Mouse (Mus musculus) heart, embryonic 14.5 days (tissue): ENCODE data around the gene Polr2j. TPM values are rescaled to one million over a fixed set of nuclear protein-coding genes. Genes with fewer than 3 reads are reported as not detected.

ENCODE experiments used
- ATAC-seq: fragments of 200-750 bp; cut with Nextera tagmentation; 2 replicates; pipeline ENCODE4 v1.8.0; 2017; ENCODE audit warnings: low read depth, moderate TSS enrichment; ENCODE audit not compliant: insufficient number of reproducible peaks, insufficient read depth, low FRiP score
- H3K27ac ChIP-seq, 2 experiments: fragments of 200-500 bp in 1 of 2; fragments of 300-500 bp in 1 of 2; sonication (generic) in 1 of 2; replicated peaks in 1 of 2; 2 replicates each; pipeline ENCODE4 v1.5.1; 2012 to 2014; ENCODE audit warnings: low read depth in 2 of 2, low read length in 2 of 2, control low read depth in 1 of 2, mild to moderate bottlenecking in 1 of 2, mixed read lengths in 1 of 2; ENCODE audit not compliant: control insufficient read depth in 1 of 2, insufficient read depth in 1 of 2
- H3K27me3 ChIP-seq: fragments of 300-500 bp; sonication (generic); 2 replicates; pipeline ENCODE4 v1.6.1; 2014; ENCODE audit warnings: mild to moderate bottlenecking, low read length, control low read depth; ENCODE audit not compliant: control insufficient read depth, insufficient read depth
- H3K36me3 ChIP-seq: fragments of 300-500 bp; sonication (generic); 2 replicates; pipeline ENCODE4 v1.6.1; 2014; ENCODE audit warnings: mild to moderate bottlenecking, control low read depth, low read length, mixed read lengths; ENCODE audit not compliant: control insufficient read depth, insufficient read depth
- H3K4me1 ChIP-seq, 2 experiments: fragments of 200-500 bp in 1 of 2; fragments of 300-500 bp in 1 of 2; sonication (generic) in 1 of 2; 2 replicates each; pipeline ENCODE4 v1.6.1; 2012 to 2014; ENCODE audit warnings: low read length in 2 of 2, control low read depth in 1 of 2, mixed read lengths in 1 of 2; ENCODE audit not compliant: control insufficient read depth in 2 of 2, insufficient read depth in 2 of 2
- H3K4me2 ChIP-seq: fragments of 300-500 bp; sonication (generic); 2 replicates; pipeline ENCODE4 v1.6.1; 2014; ENCODE audit warnings: mild to moderate bottlenecking, low read length
- H3K4me3 ChIP-seq, 2 experiments: fragments of 200-500 bp in 1 of 2; fragments of 300-500 bp in 1 of 2; sonication (generic) in 1 of 2; 2 replicates each; pipeline ENCODE4 v1.5.1; 2012 to 2014; ENCODE audit warnings: low read length in 2 of 2, mild to moderate bottlenecking in 2 of 2, control low read depth in 1 of 2, low read depth in 1 of 2, moderate library complexity in 1 of 2; ENCODE audit not compliant: control insufficient read depth in 1 of 2, insufficient read depth in 1 of 2
- H3K9ac ChIP-seq: fragments of 300-500 bp; sonication (generic); 2 replicates; pipeline ENCODE4 v1.6.1; 2014; ENCODE audit warnings: mild to moderate bottlenecking, low read length
- H3K9me3 ChIP-seq: fragments of 300-500 bp; sonication (generic); 2 replicates; pipeline ENCODE4 v1.6.1; 2016; ENCODE audit warnings: low read length, control low read depth; ENCODE audit not compliant: control insufficient read depth
- WGBS: fragments of 180-500 bp; shearing (Covaris S2); extraction: QIAGEN DNeasy Blood & Tissue Kit; methylation state at CpG from one replicate; pipeline ENCODE4 v1.1.7; 2014; 5-methylcytosine and 5-hydroxymethylcytosine counted together
- microRNA-seq: library from miRNA; unstranded; fragments of <30 nt; microRNA quantifications from one replicate; pipeline ENCODE4, GENCODE M21; 2016
- polyA plus RNA-seq: library from polyadenylated mRNA; unstranded; fragments of >200 nt; fragmentation: Nextera tagmentation; extraction: Ambion mirVana; gene quantifications from 2 replicates; pipeline ENCODE4 v1.2.1, GENCODE M21; 2014

Gene Polr2j
- polyA plus RNA-seq, 1 experiment from 2014 or later: 178 TPM

- peak overlapping the region in 1 of 2 experiments; percentile 9; a peak in 1 of 4 replicates for H3K27ac ChIP-seq
Measured at GRCm38 (mm10) chr5:136169626-136170511, 53.4 kb downstream of the Polr2j start.

GRCm38 (mm10) chr5:136170512-136171362, 54.3 kb downstream of the Polr2j start, which contains the start of gene Orai2:
Orai2 (minus strand) TSS chr5:136170713.
- peak; percentile 72 for ATAC-seq
- Histone ChIP-seq H3K4me3 (peak within 1 kb of the TSS; percentile 46), H3K36me3 (no peaks in the 10 kb centered on the region), H3K4me2 (peak within 1 kb of the TSS; percentile 87), H3K9me3 (0 out of 2 replicates have a peak, but pooled peaks cover 3% of the 10 kb centered on the region), H3K27ac (peak within 1 kb of the TSS; percentile 10 to 37; a peak in 2 of 4 replicates), H3K27me3 (no peaks in the 10 kb centered on the region), H3K4me1 (peaks cover 5 to 6% of the 10 kb centered on the region in 2 experiments; a peak in 2 of 4 replicates), H3K9ac (peak within 1 kb of the TSS; percentile 70)
- 5% methylated on average over 49 of the region's 49 CpGs for WGBS

More at GRCm38 (mm10) chr5:136169626-136170511, 53.4 kb downstream of the Polr2j start:
- Histone ChIP-seq H3K36me3 (no peaks in the 10 kb centered on the region), H3K27me3 (no peaks in the 10 kb centered on the region), H3K9ac (peak overlapping the region; percentile 70), H3K9me3 (0 out of 2 replicates have a peak, but pooled peaks cover 3% of the 10 kb centered on the region), H3K4me3 (peak overlapping the region; percentile 46), H3K4me2 (peak overlapping the region; percentile 87), H3K4me1 (peaks cover 5 to 6% of the 10 kb centered on the region in 2 experiments; a peak in 2 of 4 replicates)
- peak; percentile 40 for ATAC-seq
- WGBS: 13% methylated on average over 15 of the region's 15 CpGs

GRCm38 (mm10) chr5:136171363-136172341, 55.2 kb downstream of the Polr2j start:
- peaks cover 5 to 6% of the 10 kb centered on the region in 2 experiments; a peak in 2 of 4 replicates for H3K4me1 ChIP-seq
- WGBS: 31% methylated on average over 17 of the region's 17 CpGs
- H3K9ac ChIP-seq: no peak overlapping the region
- H3K4me2 ChIP-seq: peak overlapping the region; percentile 87
- ATAC-seq: no peak
- H3K4me3 ChIP-seq: peak overlapping the region; percentile 46; a peak in 3 of 4 replicates
- no peaks in the 10 kb centered on the region for H3K27me3 ChIP-seq
- H3K27ac ChIP-seq: peak overlapping the region; percentile 10 to 37; a peak in 2 of 4 replicates
- 0 out of 2 replicates have a peak, but pooled peaks cover 3% of the 10 kb centered on the region for H3K9me3 ChIP-seq
- H3K36me3 ChIP-seq: no peaks in the 10 kb centered on the region

Small RNAs within 50 kb of the gene (microRNA-seq; reads per million reads assigned to microRNA genes)
- gene Mir7035: not detected

Other genes with a start within 250 kb of the Polr2j start
- gene Hspb1, start 228.7 kb upstream of the Polr2j start, polyA plus RNA-seq: 911 and 1,014 TPM in 2 replicates
- 72.5 and 84.8 TPM in 2 replicates for gene Ywhag, start 182.0 kb upstream of the Polr2j start, polyA plus RNA-seq
- gene Ssc4d, start 142.1 kb upstream of the Polr2j start, polyA plus RNA-seq: 0.39 and 0.68 TPM in 2 replicates
- not detected in 2 replicates for gene Zp3, start 136.5 kb upstream of the Polr2j start, polyA plus RNA-seq
- 16.8 and 17.4 TPM in 2 replicates for gene Dtx2, start 121.8 kb upstream of the Polr2j start, polyA plus RNA-seq
- 22.5 and 35.4 TPM in 2 replicates for gene Upk3b, start 78.1 kb upstream of the Polr2j start, polyA plus RNA-seq
- 0.46 TPM in 1 of 2 replicates, not detected in the other for gene Upk3bl, start 62.1 kb upstream of the Polr2j start, polyA plus RNA-seq
- gene Rasa4, start 32.7 kb upstream of the Polr2j start, polyA plus RNA-seq: 1.3 and 1.8 TPM in 2 replicates
- gene Lrwd1, start 19.4 kb downstream of the Polr2j start, polyA plus RNA-seq: 13.8 and 16.9 TPM in 2 replicates
- 9.5 and 9.9 TPM in 2 replicates for gene Alkbh4, start 19.5 kb downstream of the Polr2j start, polyA plus RNA-seq
- 1.3 TPM in 2 replicates for gene Orai2, start 54.1 kb downstream of the Polr2j start, polyA plus RNA-seq
- 33.8 and 35.6 TPM in 2 replicates for gene Prkrip1, start 82.3 kb downstream of the Polr2j start, polyA plus RNA-seq
- gene Sh2b2, start 129.9 kb downstream of the Polr2j start, polyA plus RNA-seq: 0.95 and 2.1 TPM in 2 replicates